Mouse (Mus musculus): ENCODE measurements around the gene Reln.

- TF ChIP-seq CTCF (IDR thresholded peaks at IDR 0.05; ENCODE audit: borderline replicate concordance, insufficient read depth, low read length) (no peak), POLR2A (IDR thresholded peaks at IDR 0.05; ENCODE audit: low read depth, low read length) (no peak)
Observed at GRCm38 (mm10) chr5:22139015-22139414, 205.5 kb downstream of the Reln start.
